Mouse (Mus musculus) liver (tissue): ENCODE data around the gene Arid4b.
"Not testable (repeated sequence)": the region's sequence is repeated elsewhere in the genome, so short reads cannot be mapped to it uniquely, and the experiment has no call there.

Experiments used
- DNase-seq: peaks from one replicate; pipeline ENCODE4 v3.0.0-alpha.2; 2020; ENCODE audit warnings: mixed read lengths

Gene Arid4b

DNA sequence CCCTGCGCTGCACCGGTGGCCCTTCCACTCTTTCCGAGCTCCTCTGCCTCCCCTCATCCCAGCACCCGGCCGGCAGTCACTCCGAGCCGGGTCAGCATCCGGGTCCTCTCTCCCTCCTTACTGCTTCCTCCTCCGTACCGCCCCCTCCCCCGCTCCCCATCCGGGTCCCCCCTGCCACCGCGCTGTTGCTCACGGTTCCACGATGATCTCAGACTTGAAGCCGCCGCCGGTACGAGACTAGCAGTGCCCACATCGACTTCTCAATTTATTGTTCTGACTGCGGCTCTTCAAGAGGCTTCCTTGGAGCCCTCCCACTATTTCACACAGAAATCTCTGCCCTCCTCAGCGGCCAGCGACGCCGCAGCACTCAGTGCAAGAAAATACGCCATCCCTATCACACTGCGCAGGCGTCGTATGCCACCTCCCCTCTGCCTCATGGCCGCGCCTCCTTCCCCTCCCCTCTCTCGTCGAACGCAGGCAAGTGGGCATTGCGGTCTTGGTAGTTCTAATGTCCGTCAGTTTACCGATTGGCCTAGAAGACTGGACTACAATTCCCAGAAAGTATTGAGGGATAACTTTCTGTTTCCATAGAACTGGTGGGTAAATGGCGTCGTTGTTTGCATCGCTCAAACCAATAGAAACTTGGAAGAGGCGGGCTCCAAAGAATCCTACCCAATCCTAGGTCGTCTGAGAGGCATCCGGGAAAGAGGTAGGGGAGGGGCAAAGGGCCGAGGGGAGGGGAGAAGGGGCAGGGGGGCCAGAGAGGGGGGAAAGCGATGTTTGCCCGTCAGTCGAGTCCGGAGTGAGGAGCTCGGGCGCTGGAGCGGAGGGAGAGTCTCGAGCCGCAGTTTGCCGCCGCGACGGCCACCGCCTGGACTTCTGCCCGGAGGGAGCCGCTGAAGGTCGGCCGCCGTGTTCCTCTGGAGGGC is at the start of gene Arid4b, which contains the start of gene Ggps1:
Gene Arid4b, plus strand, starts transcription at position 220 of the 929 bp plus-strand sequence.
Gene Ggps1, minus strand, starts transcription at position 476 of the 929 bp plus-strand sequence.
- peak; percentile 95 for DNase-seq

GRCm38 (mm10) chr13:14014001-14014400 is 49.0 kb upstream of the Arid4b start:
- DNase-seq, result no peak

- no peak for DNase-seq
Measured at GRCm38 (mm10) chr13:14014540-14014939, 48.5 kb upstream of the Arid4b start.

DNA sequence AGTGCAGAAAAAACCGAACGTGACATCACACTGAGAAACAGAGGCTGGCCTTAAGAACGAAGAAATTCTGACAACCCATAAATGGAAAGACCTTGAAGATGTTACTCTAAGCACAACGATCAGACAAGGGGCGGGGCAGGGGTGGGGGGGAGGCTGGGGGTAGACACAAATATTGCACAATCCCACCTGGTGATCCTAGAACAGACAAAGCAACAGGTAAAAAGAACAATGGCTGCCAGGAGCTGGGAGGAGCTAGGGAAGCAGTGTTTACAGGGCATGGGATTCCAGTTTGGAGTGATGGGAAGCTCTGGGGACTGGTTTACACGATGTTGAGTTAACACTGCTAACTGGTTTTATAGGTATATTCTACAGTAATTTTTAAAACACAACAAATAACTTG is 47.4 kb upstream of the Arid4b start:
- DNase-seq, result no peak

DNA sequence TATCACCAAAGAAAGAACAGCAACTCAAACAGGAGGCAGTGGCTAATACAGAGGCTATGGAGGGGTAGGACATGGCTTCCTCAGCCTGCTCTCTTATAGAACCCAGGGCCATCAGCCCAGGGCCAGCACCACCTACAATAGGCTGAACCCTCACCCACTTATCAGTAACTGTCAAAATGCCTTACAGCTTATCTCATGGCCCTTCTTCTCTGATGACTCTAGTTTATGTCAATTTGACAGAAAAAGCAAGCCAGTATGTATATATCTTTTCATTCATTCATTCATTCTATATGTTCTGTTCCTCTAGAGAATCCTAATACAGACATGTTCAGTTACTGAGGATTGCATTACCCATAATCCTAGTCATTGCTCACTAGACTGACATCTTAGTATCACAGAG is 44.7 kb upstream of the Arid4b start:
- peak; percentile 44 for DNase-seq

GRCm38 (mm10) chr13:14018852-14019251 is 44.2 kb upstream of the Arid4b start:
- DNase-seq, result no peak

GRCm38 (mm10) chr13:14021417-14021816 is 41.6 kb upstream of the Arid4b start:
- not testable (repeated sequence) for DNase-seq

DNA sequence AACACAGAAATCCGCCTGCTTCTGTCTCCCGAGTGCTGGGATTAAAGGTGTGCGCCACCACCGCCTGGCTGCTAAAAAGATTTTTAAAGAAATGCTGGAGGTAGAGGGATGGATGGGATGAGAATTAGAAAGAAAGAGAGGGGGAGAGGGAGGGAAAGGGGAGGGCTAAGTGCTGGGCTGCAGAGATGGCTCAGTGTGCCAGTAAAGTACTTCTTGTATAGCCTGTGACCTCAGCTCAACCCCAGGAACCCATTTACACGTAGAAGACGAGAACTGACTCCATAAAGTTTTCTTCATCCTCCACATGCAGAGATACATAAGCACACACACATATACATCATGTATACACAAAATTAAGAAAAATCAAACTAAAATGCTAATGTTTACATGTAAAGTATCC is 37.5 kb upstream of the Arid4b start:
- DNase-seq, result no peak

- no peak for DNase-seq
Measured at GRCm38 (mm10) chr13:14026154-14026820, 36.7 kb upstream of the Arid4b start.

DNA sequence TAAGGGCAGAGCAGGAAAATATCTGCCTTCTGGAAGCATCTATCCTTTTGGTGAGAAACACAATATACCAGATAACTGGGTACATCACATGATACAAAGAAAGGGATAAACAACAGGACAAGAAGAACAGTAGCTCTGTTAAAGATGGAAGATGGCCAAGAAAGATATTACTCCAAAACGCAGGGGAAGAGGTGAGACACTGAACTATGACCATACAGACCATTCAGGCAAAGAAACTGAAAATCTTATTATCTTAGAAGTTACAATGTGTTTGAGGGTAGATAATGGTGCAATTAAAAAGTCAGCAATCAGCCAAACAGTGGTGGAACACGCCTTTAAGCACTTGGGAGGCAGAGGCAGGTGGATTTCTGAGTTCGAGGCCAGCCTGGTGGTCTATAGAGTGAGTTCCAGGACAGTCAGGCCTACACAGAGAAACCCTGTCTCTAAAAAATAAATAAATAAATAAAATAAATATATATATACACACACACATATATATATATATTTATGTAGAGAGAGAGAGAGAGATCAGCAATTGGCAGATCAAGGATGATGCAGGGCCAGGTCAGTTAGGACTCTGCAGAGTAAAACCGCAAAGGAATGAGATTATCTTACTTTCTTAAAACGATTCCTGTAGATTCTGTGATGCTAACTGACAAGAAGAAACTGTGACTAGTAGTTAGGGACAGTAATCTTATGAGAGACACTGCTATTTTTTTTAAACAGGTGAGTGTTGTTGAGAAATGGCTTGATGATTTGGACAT is 29.5 kb upstream of the Arid4b start:
- peak; percentile 42 for DNase-seq

GRCm38 (mm10) chr13:14034073-14034348 is 29.0 kb upstream of the Arid4b start:
- peak; percentile 58 for DNase-seq

DNA sequence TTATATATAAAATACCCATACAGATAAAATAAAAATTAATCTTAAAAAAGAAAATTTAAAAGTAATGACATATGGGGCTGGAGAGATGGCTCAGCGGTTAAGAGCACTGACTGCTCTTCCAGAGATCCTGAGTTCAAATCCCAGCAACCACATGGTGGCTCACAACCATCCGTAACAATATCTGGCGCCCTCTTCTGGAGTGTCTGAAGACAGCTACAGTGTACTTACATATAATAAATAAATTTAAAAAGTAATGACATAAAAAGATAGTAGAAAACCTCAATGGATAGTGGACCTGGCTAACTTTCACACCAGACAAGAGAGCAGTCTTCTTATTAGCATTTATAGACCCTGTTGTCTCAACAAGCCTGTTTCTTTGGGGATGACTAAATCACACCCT is 27.7 kb upstream of the Arid4b start:
- not testable (repeated sequence) for DNase-seq

- DNase-seq, result no peak
Measured at GRCm38 (mm10) chr13:14035875-14036630, 27.0 kb upstream of the Arid4b start.

GRCm38 (mm10) chr13:14038911-14039291 is 24.1 kb upstream of the Arid4b start:
- DNase-seq, result no peak

DNA sequence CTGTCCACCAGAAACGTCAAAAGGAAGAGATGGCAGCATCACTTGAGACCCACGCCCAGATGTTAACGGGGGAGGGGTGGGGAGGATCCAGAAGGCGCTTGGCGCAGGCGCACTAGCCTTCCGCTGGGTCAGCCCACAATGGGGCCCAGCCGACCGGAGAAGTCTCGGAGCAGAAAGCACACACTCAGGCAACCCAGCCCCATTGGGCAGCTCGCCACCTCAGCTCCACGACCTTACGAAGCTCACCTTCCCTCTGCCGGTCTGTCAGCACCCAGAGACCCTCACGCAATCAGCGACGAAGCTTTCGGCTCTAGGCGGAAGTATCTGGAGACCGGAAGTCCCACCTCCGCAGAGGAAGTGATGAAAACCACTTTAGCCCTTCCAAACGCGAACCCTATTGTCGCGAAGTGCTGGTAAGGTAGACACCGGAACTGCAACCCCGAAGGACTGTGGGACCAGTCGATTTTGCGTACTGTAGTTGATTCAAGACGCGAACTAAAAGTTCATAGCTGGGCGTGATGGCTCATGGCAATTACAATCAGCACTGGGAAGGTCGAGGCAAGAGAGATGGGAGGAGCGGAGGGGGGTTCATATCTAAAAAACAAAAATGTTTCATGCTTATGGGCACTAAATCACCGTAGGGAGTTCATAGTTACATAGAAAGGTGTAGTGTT is 23.6 kb upstream of the Arid4b start, which contains the start of gene Tbce:
Gene Tbce, minus strand, starts transcription at position 347 of the 674 bp plus-strand sequence.
- DNase-seq, result peak; percentile 93

DNA sequence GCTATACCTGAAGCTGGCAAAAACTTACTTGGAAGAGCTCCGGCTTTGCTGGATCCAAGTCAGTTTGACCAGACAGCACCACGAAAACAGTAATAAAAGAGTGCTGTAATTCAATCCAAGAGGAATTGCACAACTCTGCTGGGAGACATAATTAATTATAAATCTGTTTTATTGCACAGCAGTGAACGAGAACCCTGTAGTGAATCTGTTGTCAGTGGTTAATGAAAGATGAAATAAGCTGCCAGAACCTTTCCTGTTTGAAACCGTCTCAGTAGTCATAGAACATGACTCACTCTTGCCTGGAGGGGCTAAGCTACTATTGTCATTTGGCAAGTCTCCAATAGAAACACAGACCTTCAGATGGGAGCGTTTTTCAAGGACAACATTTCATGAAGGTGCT is 22.8 kb upstream of the Arid4b start:
- DNase-seq, result no peak

GRCm38 (mm10) chr13:14043851-14044250 is 19.2 kb upstream of the Arid4b start:
- no peak for DNase-seq

DNA sequence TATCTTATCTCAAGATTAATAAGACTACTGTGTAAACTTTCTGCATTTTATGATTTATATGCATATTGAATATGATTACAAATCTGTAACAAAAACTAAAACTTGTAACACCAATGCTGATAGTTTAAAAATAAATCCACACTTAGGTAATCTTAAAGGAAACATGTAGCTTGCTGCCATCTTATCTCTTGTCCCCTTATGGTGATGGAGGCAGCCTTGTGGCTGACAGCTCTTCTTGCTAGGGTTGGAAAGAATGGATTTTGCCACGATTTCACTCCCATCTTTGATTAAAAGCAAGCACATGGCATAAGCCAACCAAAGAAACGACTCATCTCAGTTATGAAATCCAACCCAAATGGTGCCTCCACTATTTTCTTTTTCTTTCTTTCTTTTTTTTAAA is 18.5 kb upstream of the Arid4b start:
- no peak for DNase-seq

DNA sequence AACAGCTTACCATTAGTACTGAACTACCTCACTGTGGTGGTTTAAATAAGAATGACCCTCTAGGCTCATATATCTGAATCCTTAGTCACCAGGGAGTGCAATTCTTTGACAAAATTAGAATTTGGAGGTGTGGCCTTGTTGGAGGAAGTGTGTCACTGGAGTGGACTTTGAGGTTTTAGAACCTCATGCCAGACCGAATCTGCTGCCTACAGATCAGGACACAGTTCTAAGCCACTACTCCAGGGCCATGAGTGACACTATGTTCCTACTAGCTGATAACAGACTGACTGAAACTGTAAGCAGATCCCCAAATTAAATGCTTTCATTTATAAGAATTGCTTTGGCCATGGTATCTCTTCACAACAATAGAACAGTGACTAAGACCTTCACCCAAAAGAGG is 13.2 kb upstream of the Arid4b start:
- no peak for DNase-seq

GRCm38 (mm10) chr13:14056801-14057200 is 6.2 kb upstream of the Arid4b start:
- no peak for DNase-seq

DNA sequence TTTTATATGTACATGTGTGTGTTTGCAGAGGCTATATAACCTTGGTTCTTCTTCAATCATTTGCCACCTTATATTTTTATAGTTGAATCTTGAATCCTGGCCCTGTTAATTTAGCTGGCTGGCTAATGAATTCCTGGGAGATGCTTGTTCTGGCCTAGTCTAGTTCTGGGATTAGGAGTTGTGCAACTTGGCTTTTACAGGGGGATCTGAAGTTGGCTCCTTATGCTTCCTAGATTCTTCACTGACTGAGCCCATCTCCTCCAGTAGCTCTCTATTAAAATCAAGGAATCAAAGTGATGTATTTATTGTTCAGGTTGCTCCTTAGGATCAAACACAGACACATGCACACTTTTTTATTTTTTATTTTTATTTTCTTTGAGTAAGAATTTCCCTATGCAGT is 3.5 kb upstream of the Arid4b start:
- DNase-seq, result no peak
